Mouse (Mus musculus): Measurements from ENCODE around the gene Plekha5.
"Not testable (repeated sequence)": the region's sequence is repeated elsewhere in the genome, so short reads cannot be mapped to it uniquely, and the experiment has no call there.

The Plekha5 gene

DNA sequence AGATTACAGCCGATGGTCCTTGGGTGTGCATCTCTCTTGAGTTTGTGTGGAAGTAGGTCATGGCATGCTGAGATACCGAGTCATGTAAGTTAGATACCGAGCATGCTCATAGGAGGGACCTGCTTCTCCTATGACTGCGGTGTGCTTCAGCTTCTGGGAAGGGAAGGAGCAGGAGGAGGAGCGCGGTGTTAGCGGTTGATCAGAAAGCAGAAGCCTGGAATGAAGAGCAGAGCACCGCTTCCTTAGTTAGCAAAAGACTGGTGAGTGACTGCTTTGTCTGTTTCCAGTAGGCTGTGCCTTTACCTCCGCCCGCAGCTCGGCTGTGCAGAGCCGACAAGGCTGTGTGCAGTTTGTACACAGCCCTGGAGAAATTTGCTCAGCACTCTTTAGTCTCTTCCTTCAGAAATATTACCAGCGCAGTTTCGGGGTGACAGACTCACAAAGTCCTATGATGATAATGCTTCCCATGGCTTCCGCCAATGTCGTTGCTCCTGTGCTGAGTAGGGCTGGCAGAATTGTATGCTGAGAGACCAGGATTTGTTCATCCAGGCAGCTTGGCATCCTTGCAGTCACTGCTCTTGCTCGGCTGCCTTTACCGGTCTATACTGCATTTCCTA is 67.2 kb downstream of the Plekha5 start:
- DNase-seq = peak; percentile 63

DNA sequence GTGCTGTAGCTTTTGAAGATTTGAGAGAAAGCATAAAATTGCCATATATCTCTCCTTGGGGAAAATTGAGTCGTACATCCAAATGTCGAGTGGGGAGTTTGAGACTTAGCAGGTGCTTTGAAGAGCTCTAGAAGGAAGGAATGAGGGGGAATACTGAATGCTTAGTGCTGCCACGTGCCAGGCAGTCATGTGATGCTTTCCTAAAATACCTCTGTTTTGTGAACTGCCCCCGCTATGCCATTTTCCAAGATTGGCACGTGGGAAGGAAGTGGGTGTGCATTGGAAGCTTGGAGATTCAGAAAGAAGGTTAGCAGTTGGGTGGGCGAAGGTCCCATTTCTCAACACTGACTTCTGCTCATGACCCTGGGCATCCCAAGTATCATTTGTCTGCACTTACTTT is 68.2 kb downstream of the Plekha5 start:
- peak; percentile 77 for DNase-seq

DNA sequence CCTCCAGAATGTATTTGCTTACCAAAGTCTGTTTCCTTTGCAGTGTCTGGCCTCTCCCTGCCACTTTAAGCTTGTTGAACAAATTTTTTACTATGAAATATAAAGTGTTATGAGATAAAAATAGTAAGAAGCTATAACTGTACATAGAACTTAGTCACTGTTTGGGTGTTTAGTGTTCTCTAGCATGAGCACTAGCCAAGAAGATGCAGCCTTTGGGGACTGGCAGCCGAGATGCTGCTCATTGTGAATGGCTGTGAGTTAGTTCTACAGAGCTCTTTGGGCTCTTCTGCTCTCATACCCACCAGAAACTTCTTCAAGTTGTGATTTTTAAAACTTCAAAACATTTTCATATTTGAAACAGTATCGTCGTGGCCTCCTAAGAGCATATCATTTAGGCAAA is 74.2 kb downstream of the Plekha5 start:
- DNase-seq = no peak

DNA sequence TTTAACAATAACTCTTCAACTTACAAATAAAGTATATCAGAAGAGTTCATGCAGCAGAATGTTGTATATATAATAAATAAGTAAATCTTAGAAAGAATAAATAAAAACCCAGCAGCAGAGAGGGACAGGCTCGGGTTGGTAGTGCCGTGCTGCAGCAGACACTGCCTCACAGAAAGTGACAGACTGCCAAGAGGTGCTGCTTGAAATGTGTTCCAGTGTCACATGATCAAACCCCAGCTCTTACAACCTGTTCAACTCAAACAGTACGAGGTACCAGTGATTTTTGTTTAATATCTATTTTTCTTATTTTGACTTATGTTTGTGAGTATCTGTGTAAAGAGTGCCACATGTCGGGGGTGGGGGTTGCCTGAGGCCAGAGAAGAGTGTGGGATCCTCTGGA is 75.1 kb downstream of the Plekha5 start:
- no peak for DNase-seq

DNA sequence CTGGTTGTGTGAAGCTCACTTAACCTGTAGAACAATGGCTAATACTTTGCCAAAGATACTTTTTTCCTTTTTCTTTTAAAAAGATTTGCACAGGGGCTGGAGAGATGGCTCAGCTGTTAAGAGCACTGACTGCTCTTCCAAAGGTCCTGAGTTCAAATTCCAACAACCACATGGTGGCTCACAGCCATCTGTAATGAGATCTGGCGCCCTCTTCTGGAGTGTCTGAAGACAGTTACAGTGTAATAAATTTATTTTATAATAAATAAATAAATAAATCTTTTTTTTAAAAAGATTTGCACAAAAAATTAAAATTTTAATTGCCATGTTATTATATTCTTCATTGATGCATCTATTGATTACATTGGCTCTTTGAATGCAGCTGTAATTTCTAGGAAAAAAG is 77.0 kb downstream of the Plekha5 start:
- not testable (repeated sequence) for DNase-seq

DNA sequence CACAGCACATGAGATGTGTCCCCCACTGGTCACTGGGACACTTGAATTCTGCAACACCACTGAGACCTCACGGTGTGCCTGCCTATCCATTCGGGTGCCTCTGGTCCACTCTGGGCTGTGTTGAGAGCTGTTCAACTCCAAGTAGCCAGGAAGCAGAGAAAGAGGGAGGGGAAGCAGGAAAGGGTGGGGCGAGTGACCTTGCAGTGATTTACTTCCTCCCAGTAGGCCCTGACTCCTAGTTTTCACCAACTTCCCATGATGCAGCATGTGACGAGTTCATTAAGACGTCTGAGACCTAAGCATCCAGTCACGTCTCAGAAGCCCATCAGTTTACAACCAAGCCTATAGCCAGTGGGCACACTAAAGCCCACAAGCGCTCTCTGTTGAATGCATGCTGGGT is 78.0 kb downstream of the Plekha5 start:
- DNase-seq = no peak

DNA sequence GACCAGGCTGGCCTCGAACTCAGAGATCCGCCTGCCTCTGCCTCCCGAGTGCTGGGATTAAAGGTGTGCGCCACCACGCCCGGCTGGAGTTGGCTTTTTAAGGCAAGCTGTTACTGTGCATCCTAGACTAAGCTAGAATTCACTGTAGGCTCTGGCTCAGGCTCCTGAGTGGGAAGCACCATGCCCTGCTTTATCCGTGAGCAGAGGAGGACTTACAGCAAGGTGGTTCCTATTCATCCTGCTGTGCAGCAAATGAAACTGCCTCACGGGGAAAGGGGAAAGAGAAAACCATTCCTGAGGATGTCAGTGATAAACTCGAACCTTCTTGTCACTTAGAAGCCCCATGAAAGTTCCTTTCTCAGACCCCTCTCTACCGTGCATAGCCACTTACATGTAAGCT is 80.9 kb downstream of the Plekha5 start:
- no peak for DNase-seq

DNA sequence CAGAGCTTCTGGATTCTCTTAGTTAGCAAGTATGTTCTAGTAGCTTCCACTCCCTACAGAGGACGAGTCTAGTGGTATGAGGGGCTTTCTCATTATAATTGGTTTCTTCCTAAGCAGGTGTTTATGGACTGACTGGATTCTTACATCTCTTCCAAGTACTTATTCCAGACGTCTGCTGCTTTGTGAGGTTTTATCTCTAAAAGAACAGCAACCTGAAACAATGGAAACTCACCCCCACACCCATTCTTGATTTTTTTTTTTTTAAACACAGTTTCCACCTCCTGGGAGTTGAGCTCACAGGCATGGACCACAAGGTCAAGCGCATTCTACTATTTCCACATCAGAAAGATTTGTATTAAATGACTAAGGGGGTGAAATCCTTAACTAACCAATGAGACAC is 83.8 kb downstream of the Plekha5 start:
- DNase-seq = no peak

DNA sequence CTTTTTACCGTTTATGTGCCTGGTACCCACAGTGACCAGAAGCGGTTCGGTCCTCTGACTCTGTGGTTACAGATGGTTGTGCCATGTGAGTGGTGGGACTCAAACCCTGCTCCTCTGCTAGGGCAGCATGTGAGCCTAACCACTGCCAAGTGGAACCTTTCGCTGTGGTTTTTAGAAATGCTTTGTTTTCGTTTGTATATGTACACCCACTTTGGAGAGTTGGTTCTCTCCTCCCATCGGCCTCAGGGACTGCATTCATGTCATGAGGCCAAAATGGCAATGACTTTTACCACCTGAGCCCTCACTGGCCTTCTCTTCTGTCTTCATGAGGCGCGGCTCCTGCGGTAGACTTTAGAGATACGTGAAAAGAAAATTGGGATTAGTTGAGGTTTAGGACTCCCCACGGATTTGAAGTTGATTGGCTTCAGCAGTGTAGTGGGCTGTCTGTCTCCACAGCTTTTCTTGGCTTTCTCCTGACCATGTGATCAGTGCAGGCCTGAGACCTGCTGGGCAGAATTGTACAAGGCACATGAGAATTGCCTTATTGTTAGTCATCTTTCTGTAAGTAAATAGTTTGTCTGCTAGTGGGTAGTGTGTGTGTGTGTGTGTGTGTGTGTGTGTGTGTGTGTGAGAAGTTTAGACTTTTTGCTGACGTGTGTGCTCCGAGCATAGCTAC is 84.8 kb downstream of the Plekha5 start:
- DNase-seq = no peak

DNA sequence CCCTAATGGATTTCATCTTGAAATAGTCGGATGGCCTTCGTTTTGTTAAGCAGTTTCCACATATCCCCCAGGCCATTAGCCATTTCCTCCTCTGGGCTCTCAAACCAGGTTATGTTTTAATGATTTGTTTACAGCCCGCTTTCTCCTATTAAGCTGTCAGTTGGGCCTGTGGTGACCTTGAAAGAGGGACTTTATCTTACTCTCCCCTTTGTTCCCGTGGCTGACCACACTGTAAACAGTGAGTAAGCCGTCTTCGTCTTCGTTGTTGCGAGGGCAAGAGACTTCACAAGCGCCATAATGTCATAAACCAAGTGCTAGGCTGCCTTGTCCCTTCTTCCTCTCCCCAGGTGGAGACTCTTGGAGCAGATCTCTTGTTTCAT is 85.3 kb downstream of the Plekha5 start:
- no peak for DNase-seq

DNA sequence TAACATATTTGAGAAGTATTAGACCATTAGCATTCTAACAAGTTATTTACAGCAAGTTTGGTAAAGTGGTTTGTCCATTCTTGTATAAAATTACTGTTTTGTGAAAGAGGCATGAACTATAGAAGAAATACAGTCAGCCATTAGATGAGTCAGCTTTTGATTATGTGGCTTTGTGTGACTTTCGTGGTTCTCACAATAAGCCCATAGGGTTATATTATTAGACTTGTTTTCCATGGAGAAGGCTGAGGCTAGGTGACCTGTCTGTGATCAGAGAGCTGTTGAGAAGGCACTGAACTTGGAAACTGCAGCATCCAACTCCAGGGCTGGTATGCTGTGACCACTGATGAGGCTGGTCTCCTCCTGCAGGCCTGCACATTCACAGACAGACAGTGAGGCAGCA is 88.2 kb downstream of the Plekha5 start:
- DNase-seq = no peak

DNA sequence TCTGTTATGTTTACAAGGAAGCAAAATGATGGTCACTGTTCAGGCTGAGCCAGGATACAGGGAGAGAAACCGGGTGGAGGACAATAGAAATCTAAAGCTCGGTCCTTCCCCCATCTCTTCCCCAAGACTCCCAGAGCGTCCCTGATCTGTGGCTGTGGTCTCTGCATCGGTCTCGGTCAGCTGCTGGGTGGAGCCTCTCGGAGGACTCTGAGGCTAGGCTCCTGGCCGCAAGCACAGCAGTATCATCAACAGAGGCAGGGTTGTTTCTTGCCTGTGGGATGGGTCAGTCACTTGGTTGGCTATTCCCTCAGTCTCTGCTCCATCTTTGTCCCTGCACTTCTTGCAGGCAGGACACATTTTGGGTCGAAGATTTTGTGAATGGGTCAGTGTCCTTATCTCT is 88.6 kb downstream of the Plekha5 start:
- no peak for DNase-seq

DNA sequence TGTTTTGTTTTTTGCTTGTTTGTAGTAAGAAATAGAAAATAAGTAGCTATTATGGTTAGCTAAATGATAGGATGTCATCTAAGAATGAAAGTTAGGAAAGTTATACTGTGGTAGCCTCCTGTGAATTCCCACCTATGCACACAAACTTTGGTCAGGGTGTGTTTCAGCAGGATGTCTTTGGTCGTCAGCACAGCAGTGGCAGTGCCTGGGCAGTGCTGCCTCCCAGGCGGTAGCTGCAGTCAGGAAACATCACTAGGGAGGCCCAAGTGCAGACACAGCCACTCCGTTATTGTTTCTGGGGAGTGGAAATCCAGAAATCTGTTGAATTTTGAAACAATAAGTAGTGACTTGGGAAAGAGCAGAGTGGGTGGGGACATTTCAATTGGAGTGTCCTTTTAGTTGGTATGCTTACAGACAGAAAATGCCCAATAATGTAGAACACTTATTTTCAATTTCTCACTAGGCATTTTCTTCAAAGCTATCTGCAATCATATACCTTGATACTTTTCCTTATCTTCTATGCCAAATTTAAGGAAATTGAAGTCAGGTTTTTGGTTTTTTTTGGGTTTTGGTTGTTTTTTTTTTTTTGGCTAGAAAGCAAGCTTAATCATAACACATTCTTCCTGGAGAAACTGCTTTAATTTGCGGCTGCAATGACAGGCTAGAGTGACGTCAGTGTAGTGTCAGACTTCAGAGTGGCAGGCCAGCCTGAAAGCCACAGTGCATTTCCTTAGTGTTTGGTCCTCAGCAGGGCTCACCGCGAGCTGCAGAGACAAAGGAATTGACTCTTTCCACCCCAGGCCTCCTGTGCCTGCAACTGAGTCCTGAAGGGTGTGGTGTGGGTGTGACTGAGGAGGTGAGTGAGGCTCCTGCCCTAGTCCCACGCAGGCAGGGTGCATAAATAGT is 90.6 kb downstream of the Plekha5 start:
- DNase-seq = peak; percentile 41

DNA sequence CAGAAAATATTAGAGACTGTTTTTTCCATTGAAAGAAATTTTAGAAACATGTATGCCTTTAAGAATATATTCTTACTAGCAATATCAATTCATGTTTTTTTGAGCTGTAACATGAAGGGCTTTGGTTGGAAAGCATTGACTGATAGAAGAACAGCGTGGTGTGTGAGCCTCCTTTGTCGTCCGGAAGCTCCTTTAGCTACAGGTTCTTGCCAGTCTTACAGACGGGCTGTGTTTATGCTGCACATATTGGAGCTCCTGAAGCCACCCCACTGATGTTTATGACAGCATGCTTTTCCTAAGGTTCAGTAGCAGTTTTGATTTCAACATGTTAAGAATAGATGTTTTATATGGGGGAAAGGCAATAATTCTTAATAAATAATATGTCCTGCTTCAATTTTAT is 91.7 kb downstream of the Plekha5 start:
- DNase-seq = no peak

DNA sequence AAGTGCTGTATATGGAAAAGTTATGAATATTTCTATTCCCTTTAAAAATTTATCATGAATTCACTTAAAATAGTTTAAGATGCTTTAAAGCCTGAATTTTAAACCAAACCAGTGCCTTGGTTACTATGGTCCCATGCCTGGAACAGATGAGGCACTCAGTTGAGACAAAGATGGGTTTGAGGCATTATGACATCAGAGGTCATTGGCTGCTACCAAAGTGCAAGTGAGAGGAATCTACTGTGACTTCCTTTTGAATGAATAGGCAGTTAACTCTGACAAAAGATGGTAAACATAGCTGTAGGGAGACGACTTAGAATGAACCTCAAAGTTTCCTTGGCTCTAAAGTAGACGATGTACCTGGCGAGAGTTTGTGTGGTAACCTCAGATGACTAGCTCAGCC is 92.3 kb downstream of the Plekha5 start:
- DNase-seq = no peak

DNA sequence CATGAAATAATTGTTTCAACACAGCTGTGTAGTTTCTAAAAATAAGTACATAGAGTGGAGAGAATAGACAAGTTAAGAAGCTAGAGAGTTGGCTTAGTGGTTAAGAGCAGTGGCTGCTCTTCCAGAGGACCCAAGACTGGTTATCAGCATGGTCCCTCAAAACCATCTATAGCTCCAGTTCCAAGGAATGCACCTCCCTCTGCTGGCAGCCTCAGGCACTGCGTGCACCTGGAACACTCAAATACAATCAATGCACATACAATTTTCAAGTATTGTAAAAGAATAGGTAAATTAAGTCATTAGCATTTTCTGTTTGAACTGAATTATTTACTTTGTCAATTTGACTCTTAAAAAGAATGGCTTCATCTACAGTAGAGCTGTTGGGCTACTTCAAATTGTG is 93.3 kb downstream of the Plekha5 start:
- DNase-seq = no peak

DNA sequence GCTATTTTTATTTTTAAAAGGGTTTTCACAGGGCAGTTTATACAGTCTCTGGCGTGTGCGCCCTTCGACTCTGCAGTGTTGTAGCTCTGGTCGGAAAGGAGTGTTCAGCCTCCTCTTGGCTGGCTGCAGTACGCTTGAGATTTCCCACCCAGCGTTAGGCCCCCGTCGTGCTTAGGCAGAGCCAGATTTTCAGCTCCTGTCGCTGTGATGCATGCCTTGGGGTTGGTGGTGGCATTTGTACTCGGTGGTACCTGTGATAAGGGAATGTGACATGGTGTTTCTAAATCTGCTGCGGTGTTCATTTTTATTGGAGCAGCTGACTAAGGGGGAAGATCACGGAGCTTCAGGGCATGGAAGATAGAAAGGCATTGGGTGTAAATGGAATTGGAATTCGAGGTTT is 95.2 kb downstream of the Plekha5 start:
- DNase-seq = no peak

DNA sequence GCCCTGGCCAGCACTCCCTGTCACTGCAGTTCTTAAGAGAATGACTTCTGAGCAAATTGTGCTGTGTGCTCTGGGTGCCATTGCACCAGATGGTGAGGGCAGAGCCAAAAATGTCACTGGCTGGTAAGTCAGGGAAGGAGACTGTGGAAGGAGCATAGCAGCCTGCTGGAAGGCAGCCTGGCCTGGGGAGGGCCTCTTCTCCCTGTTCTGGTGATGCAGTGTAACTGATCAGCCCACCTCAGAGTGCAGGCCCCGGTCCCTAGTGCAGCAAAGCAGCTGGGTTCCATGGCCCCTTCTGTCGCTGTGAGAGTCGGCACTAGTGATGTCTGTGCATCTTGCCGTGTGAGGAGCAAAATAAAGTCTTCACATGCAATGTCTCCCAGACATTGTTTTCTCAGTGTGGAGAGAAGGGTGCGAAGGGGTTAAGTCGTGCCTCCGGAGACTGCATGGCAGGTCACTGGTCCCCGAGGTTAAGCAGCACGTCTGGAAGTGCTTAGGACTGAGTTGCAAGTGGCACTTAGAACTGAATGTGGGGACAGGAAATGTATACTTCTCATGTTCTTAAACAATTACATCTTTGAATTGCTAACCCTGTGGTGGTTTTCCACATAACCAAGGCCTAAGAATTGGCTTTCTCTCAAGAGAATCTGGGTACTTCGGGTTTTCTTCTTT is 95.8 kb downstream of the Plekha5 start:
- no peak for DNase-seq

DNA sequence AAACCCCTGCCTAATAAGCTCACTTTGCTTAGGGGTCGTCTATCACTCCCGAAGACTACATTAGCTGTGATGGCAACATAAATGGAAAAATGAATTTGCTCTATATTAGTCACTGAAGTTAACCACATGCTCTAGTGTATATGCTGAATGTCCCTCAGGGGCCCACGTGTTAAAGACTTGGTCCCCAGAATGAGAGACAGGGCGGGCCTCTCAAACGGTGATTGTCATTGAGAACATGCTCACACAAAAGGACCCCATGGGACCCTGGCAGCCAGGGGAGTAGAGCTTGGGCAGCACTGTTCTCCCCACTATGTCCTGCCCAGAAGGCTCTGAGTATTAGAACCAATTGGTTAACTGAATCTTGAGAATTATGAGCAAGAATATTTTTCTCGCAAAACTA is 97.1 kb downstream of the Plekha5 start:
- DNase-seq = no peak

DNA sequence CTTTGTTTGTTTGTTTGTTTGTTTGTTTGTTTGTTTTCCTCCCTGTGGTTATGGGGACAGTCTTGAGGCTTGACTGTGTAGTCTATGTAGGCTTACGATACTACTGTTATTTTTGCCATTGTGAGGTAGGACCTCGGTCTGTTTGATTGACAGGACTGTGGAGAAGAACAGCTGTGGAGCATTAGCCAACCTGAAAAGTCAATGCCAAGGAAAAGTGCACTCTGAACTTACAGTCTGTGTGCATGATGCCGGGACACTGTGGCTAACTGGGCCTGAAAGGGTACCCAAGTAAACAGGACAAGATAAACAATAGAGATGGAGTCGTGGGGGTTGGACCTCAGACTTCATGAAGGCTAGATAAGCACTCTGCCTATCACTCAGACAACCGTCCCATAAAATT is 98.0 kb downstream of the Plekha5 start:
- DNase-seq = no peak

DNA sequence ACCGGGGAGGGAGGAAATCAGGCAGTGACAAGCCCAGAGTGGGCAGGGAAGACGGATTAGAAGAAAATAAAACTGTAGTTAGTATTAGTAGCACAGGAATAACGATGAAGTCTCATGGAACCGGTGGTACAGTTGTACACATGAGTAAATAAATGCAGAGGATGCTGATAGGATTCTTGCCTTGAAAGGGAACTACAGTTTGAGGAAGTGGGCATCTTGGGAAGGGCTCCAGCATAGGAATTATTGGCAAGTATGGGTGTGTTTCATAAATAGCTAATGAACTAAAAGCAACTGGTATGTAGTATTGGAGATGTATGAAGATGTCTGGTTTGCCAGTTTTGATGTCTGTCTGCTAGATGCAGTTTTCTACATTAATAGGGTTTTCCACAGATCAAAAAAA is 99.7 kb downstream of the Plekha5 start:
- no peak for DNase-seq

DNA sequence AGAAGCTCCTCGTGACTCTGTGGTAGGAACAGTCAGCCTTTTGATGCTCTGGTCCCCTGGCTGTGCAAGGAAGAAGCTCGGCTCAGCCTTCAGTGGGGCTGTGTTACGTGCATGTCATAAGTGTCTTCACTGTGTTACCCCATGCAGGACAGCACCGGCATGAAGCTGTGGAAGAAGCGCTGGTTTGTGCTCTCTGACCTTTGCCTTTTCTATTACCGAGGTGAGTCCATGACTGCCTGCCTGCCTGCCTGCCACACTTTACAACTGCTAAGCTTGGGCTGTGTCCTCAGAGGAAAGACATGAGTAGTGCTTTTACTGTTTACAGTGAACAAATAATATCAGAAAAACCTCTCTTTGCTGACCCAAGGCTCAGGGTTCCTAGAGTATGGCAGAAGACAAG is 104.6 kb downstream of the Plekha5 start:
- no peak for DNase-seq

DNA sequence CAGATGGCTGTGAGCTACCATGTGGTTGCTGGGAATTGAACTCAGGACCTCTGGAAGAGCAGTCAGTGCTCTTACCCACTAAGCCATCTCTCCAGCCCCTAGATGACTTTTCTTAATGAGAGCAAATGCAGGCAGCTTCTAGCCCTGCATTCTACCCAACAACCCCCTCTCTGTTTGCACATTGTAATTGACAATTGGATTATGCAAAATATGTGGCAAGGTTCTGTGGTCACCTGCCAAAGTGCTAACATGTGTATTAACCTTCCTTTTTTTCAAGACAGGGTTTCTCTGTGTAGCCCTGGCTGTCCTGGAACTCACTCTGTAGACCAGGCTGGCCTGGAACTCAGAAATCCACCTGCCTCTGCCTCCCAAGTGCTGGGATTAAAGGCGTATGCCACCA is 109.0 kb downstream of the Plekha5 start:
- not testable (repeated sequence) for DNase-seq

DNA sequence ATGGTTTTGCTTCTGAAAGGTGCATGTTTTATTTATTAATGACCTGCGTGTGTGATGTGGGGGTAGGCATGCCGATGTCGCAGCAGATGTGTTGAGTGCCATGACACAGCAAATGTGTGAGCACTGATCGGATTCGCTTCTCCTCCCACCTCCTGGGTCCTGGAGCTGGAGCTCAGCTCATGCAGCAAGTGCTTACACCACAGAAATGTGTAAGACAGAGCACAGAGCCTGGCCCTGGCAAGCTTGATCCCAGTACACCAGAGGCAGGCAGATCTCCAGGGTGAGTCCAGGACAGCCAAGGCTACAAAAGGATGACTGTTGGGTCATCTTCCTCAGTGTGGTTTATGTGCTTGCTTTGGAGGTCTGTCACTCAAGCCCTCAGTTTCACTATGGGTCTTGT is 109.8 kb downstream of the Plekha5 start:
- no peak for DNase-seq
